Mouse (Mus musculus): Measurements from ENCODE around the gene H2afj.

Gene H2afj

DNA sequence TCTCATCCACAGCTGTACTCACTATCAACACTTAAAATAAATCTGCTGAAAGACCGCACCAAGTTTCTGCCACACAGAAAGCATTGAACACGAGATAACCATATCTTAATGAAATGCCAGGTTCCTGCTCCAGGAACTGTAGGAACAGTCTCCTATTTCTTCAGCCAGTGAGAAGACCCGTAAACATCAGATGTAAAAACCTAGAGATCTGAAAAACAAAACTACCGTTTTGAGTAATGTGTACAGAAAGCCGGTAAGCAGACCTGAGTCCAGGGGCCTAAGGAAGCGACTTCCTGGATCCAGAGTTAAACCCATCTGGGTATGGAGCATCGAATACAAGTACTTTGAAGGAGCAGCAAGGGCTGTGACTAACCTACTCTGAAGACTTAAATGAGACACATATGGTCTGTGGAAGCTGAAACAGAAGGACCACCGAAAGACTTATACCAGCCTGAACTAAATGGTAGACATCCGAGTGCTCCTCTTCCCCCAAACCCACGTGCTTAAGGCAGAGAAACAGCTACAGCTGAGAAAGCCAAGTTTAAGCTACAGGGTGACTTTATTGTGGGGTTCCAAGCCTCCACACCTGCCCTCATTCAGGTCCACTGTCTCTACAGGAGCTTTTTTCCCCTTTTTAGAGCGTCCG is 4.8 kb upstream of the H2afj start:
- Histone ChIP-seq H3K4me1 (replicated peaks; ENCODE audit: low read depth, low read length) (peaks cover 30% of the 10 kb centered on the region), H3K4me3 (replicated peaks; ENCODE audit: low read length) (peak overlapping the region; percentile 93), H3K36me3 (ENCODE audit: insufficient read depth, low read length) (no peaks in the 10 kb centered on the region), H3K27me3 (ENCODE audit: insufficient read depth, low read length) (no peaks in the 10 kb centered on the region), H3K9me3 (ENCODE audit: low read length) (no peaks in the 10 kb centered on the region)
- TF ChIP-seq CTCF (conservative IDR thresholded peaks at IDR 0.05; ENCODE audit: low read length) (no peak), NANOG (IDR thresholded peaks at IDR 0.05; ENCODE audit: borderline replicate concordance, low read length) (no peak), POU5F1 (IDR thresholded peaks at IDR 0.05; ENCODE audit: borderline replicate concordance, low read length) (no peak)

DNA sequence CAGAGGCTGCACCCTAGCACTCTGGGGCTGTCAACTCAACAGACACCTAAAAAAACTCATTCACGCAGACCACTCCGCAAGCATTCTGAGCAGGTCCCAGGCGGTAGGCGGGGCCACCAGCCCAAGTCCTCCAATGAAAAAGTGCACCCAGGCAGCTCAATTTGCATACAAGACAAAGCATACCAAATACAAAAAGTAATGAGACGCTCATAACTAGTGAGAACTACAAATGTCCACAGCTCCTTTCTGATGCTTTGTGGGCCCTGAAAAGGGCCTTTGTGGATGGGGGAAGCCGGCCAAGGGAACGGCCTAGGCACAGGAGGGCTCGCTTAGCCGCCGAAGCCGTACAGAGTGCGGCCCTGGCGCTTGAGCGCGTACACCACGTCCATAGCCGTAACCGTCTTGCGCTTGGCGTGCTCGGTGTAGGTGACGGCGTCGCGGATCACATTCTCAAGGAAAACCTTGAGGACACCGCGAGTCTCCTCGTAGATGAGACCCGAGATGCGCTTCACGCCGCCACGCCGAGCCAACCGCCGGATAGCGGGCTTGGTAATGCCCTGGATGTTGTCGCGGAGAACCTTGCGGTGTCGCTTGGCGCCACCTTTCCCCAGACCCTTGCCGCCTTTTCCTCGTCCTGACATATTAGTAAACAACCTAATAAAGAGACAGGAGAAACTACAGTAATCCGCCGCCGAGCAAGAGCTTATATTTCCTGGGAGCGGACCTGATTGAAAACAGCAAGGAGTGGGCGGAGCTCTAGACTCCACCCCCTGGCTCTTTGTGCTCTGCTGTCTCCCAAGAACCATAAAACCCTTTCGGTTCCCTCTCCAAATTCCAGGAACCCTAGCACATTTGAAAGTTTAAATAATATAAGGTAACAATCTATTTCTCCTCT is 4.1 kb upstream of the H2afj start, which contains the start of gene Hist4h4:
TSS of gene Hist4h4 (minus strand) at position 677 of the 895 bp plus-strand sequence.
- Histone ChIP-seq H3K4me1 (replicated peaks; ENCODE audit: low read depth, low read length) (peaks cover 30% of the 10 kb centered on the region), H3K9me3 (ENCODE audit: low read length) (no peaks in the 10 kb centered on the region), H3K4me3 (replicated peaks; ENCODE audit: low read length) (peak within 1 kb of the TSS; percentile 93), H3K36me3 (ENCODE audit: insufficient read depth, low read length) (no peaks in the 10 kb centered on the region), H3K27me3 (ENCODE audit: insufficient read depth, low read length) (no peaks in the 10 kb centered on the region)
- TF ChIP-seq POU5F1 (IDR thresholded peaks at IDR 0.05; ENCODE audit: borderline replicate concordance, low read length) (no peak; the same call in 1 of the 2 replicates), CTCF (conservative IDR thresholded peaks at IDR 0.05; ENCODE audit: low read length) (no peak), NANOG (IDR thresholded peaks at IDR 0.05; ENCODE audit: borderline replicate concordance, low read length) (peak; percentile 4; the same call in 1 of the 2 replicates)

DNA sequence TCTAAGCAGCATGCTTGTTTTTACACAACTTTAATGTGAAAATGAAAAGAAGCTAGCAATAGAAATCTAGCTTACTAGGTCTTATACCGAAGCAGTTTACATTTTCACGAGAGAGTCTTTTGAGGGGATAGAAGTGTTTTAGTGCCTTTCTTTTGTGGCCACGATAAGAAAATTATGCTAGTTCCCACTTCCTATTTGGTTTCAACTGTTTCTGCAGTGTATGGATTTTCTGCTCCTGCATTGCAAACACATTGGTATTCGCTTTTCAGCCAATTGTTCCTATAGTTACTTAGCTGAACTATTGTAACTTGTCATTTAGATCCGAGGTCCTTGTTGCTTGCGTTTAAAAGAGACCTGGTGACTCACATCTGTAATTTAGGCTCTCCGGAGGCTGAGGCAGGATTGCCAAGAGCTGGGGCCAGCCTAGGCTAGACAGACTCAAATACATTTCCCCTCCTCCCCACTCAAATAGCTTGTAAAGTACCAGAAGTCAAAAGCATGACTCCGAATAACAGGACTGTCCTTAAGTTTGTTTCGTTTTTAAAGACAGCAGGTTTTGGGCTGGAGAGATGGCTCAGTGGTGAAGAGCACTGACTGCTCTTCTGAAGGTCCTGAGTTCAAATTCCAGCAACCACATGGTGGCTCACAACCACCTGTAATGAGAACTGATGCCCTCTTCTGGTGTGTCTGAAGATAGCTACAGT is 3.2 kb upstream of the H2afj start:
- Histone ChIP-seq H3K4me3 (replicated peaks; ENCODE audit: low read length) (peak overlapping the region; percentile 93), H3K27me3 (ENCODE audit: insufficient read depth, low read length) (no peaks in the 10 kb centered on the region), H3K36me3 (ENCODE audit: insufficient read depth, low read length) (peaks cover 5% of the 10 kb centered on the region; the same call in 1 of the 2 replicates), H3K9me3 (ENCODE audit: low read length) (no peaks in the 10 kb centered on the region), H3K4me1 (replicated peaks; ENCODE audit: low read depth, low read length) (peaks cover 34% of the 10 kb centered on the region)
- TF ChIP-seq NANOG (IDR thresholded peaks at IDR 0.05; ENCODE audit: borderline replicate concordance, low read length), result no peak
- no peak for TF ChIP-seq CTCF (conservative IDR thresholded peaks at IDR 0.05; ENCODE audit: low read length)
- no peak for TF ChIP-seq POU5F1 (IDR thresholded peaks at IDR 0.05; ENCODE audit: borderline replicate concordance, low read length)

DNA sequence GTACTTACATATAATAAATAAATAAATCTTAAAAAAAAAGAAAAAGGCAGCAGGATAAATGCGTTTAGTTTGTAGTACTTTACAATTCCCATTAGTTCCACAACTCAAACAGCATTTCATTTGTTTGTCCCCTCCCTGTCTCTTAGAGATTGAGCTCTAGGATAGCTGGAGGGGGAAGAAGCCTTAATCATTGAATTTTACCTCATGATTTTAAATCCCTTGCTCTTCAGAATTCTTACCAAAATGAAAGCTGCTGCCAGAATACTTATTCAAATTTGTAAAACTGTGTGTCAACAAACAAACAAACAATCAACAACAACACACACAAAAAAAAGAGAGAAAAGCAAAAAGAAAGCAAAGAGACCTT is 2.7 kb upstream of the H2afj start:
- H3K4me1 ChIP-seq (replicated peaks; ENCODE audit: low read depth, low read length), result peaks cover 39% of the 10 kb centered on the region
- no peaks in the 10 kb centered on the region for H3K9me3 ChIP-seq (ENCODE audit: low read length)
- peaks cover 10% of the 10 kb centered on the region for H3K36me3 ChIP-seq (ENCODE audit: insufficient read depth, low read length)
- no peak for TF ChIP-seq NANOG (IDR thresholded peaks at IDR 0.05; ENCODE audit: borderline replicate concordance, low read length)
- TF ChIP-seq CTCF (conservative IDR thresholded peaks at IDR 0.05; ENCODE audit: low read length), result no peak
- TF ChIP-seq POU5F1 (IDR thresholded peaks at IDR 0.05; ENCODE audit: borderline replicate concordance, low read length), result no peak
- no peaks in the 10 kb centered on the region for H3K27me3 ChIP-seq (ENCODE audit: insufficient read depth, low read length)
- H3K4me3 ChIP-seq (replicated peaks; ENCODE audit: low read length), result no peak overlapping the region

DNA sequence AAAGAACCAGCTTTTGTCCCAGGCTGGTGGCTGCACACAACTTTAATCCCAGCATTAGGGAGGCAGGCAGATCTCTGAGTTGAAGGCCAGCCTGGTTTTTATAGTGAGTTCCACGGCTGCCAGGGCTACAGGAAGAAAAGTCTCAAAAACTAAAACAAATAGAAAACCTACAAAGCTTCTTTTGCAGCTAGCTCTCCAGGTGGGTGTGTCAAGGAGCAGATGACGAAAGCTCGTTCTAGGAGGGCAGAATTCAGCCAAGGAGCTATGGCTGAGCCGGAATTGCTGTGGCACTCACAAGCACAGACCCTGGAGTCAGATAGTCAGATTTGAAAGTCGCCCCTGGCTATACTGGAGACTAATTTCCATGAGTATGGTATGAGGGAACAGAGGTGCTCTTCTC is 1.2 kb upstream of the H2afj start:
- Histone ChIP-seq H3K4me1 (replicated peaks; ENCODE audit: low read depth, low read length) (peaks cover 54% of the 10 kb centered on the region), H3K9me3 (ENCODE audit: low read length) (no peaks in the 10 kb centered on the region), H3K4me3 (replicated peaks; ENCODE audit: low read length) (peak overlapping the region; percentile 88), H3K27me3 (ENCODE audit: insufficient read depth, low read length) (no peaks in the 10 kb centered on the region), H3K36me3 (ENCODE audit: insufficient read depth, low read length) (peaks cover 23% of the 10 kb centered on the region)
- no peak for TF ChIP-seq CTCF (conservative IDR thresholded peaks at IDR 0.05; ENCODE audit: low read length)
- TF ChIP-seq POU5F1 (IDR thresholded peaks at IDR 0.05; ENCODE audit: borderline replicate concordance, low read length), result no peak
- no peak for TF ChIP-seq NANOG (IDR thresholded peaks at IDR 0.05; ENCODE audit: borderline replicate concordance, low read length)

DNA sequence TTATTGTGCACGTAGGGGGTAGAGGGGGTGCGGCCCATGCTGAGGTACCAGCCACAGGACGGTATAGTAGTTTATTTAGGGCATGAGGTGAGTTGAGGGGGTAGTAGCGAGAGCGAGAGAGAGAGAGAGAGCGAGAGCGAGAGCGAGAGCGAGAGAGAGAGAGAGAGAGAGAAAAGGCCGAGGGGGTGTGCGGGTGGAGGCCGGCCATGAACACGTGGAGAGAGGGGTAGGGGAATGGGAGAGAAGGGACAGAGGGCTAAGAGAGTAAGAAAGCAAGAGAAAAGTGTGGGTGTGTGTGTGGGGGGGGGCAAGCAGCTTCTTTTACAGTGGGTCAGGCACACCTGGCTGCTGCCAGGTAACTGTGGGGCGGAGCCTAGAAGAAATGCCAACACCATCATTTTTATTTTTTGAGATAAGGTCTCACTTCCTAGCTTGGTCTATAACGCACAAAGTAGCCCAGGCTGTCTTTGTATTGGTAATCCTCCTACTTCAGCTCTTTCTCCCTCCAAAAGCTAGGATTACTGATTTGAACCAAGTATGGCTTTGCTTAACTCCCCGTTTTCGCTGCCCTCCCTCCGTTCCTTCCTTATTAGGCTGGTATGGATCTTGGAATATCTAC is 540 bp upstream of the H2afj start:
- peaks cover 30% of the 10 kb centered on the region for H3K36me3 ChIP-seq (ENCODE audit: insufficient read depth, low read length)
- no peak for TF ChIP-seq POU5F1 (IDR thresholded peaks at IDR 0.05; ENCODE audit: borderline replicate concordance, low read length)
- no peak for TF ChIP-seq NANOG (IDR thresholded peaks at IDR 0.05; ENCODE audit: borderline replicate concordance, low read length)
- no peak for TF ChIP-seq CTCF (conservative IDR thresholded peaks at IDR 0.05; ENCODE audit: low read length)
- peaks cover 60% of the 10 kb centered on the region for H3K4me1 ChIP-seq (replicated peaks; ENCODE audit: low read depth, low read length)
- peak overlapping the region; percentile 88 for H3K4me3 ChIP-seq (replicated peaks; ENCODE audit: low read length)
- no peaks in the 10 kb centered on the region for H3K9me3 ChIP-seq (ENCODE audit: low read length)
- no peaks in the 10 kb centered on the region for H3K27me3 ChIP-seq (ENCODE audit: insufficient read depth, low read length)

DNA sequence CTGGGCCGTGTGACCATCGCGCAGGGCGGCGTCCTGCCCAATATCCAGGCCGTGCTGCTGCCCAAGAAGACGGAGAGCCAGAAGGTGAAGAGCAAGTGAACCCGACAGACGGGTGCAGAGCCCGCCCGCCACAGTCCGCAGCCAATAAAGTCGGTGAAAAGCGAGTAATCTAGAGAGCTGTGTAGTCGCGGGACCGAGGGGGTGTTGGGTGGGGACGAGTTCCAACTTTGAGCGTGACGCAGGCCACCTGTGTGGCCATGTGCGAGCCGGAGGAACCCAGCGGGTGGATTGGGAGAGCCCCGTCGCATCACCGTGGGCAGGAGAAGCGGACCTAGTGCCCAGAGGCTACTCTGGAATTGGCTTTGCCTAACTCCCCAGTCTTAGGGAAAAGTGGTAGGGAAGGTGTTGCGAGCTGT is 595 bp downstream of the H2afj start:
- no peaks in the 10 kb centered on the region for H3K9me3 ChIP-seq (ENCODE audit: low read length)
- peaks cover 41% of the 10 kb centered on the region for H3K36me3 ChIP-seq (ENCODE audit: insufficient read depth, low read length)
- H3K4me1 ChIP-seq (replicated peaks; ENCODE audit: low read depth, low read length), result peaks cover 62% of the 10 kb centered on the region
- TF ChIP-seq CTCF (conservative IDR thresholded peaks at IDR 0.05; ENCODE audit: low read length), result no peak
- no peak for TF ChIP-seq NANOG (IDR thresholded peaks at IDR 0.05; ENCODE audit: borderline replicate concordance, low read length)
- TF ChIP-seq POU5F1 (IDR thresholded peaks at IDR 0.05; ENCODE audit: borderline replicate concordance, low read length), result no peak
- peak overlapping the region; percentile 88 for H3K4me3 ChIP-seq (replicated peaks; ENCODE audit: low read length)
- no peaks in the 10 kb centered on the region for H3K27me3 ChIP-seq (ENCODE audit: insufficient read depth, low read length)
